Mouse (Mus musculus) heart, embryonic 11.5 days (tissue): ENCODE measurements at regions not wholly inside any gene's neighbourhood (a gene's known extent, or its start where the extent isn't known, plus 50 kb on each side); places are given as distances from the start of the nearest gene placed in this dataset.

ENCODE experiments used
- ATAC-seq: fragments of 200-750 bp; cut with Nextera tagmentation; replicated peaks from 2 replicates; pipeline ENCODE4 v1.8.0; 2017; ENCODE audit warnings: moderate library complexity; ENCODE audit not compliant: insufficient number of reproducible peaks, low FRiP score, low TSS enrichment
- H3K27ac ChIP-seq: fragments of 300-500 bp; sonication (generic); 2 replicates; pipeline ENCODE4 v1.5.1; 2014; ENCODE audit warnings: mild to moderate bottlenecking, low read depth, low read length
- H3K27me3 ChIP-seq: fragments of 300-500 bp; sonication (generic); 2 replicates; pipeline ENCODE4 v1.6.1; 2014; ENCODE audit warnings: mild to moderate bottlenecking, low read length, mixed read lengths; ENCODE audit not compliant: control insufficient read depth, insufficient read depth
- H3K36me3 ChIP-seq: fragments of 300-500 bp; sonication (generic); 2 replicates; pipeline ENCODE4 v1.6.1; 2014; ENCODE audit warnings: mild to moderate bottlenecking, low read length, moderate library complexity, mixed read lengths; ENCODE audit not compliant: control insufficient read depth, insufficient read depth
- H3K4me1 ChIP-seq: fragments of 300-500 bp; sonication (generic); 2 replicates; pipeline ENCODE4 v1.6.1; 2014; ENCODE audit warnings: low read length; ENCODE audit not compliant: control insufficient read depth, insufficient read depth
- H3K4me2 ChIP-seq: fragments of 300-500 bp; sonication (generic); 2 replicates; pipeline ENCODE4 v1.6.1; 2014; ENCODE audit warnings: mild to moderate bottlenecking, moderate library complexity
- H3K4me3 ChIP-seq: fragments of 300-500 bp; sonication (generic); 2 replicates; pipeline ENCODE4 v1.5.1; 2014; ENCODE audit warnings: low read depth, low read length
- H3K9ac ChIP-seq: fragments of 300-500 bp; sonication (generic); 2 replicates; pipeline ENCODE4 v1.6.1; 2014; ENCODE audit warnings: mild to moderate bottlenecking, low read depth, low read length, moderate library complexity
- H3K9me3 ChIP-seq: fragments of 300-500 bp; sonication (generic); replicated peaks from 2 replicates; pipeline ENCODE4 v1.6.1; 2016; ENCODE audit warnings: low read length; ENCODE audit not compliant: control insufficient read depth
- WGBS: fragments of 180-500 bp; shearing (Covaris S2); extraction: QIAGEN DNeasy Blood & Tissue Kit; methylation state at CpG from one replicate; pipeline ENCODE4 v1.1.7; 2014; ENCODE audit not compliant: insufficient replicate concordance; 5-methylcytosine and 5-hydroxymethylcytosine counted together

GRCm38 (mm10) chr14:24833211-24833610 lies 346.3 kb downstream of the Rps24 start:
- Histone ChIP-seq H3K36me3 (no peaks in the 10 kb centered on the region), H3K9me3 (no peaks in the 10 kb centered on the region), H3K4me3 (no peak overlapping the region), H3K4me1 (peaks cover 14% of the 10 kb centered on the region), H3K4me2 (no peak overlapping the region), H3K9ac (no peak overlapping the region), H3K27me3 (no peaks in the 10 kb centered on the region), H3K27ac (no peak overlapping the region)
- WGBS: 35% methylated on average over 2 of the region's 2 CpGs
- no peak for ATAC-seq

DNA sequence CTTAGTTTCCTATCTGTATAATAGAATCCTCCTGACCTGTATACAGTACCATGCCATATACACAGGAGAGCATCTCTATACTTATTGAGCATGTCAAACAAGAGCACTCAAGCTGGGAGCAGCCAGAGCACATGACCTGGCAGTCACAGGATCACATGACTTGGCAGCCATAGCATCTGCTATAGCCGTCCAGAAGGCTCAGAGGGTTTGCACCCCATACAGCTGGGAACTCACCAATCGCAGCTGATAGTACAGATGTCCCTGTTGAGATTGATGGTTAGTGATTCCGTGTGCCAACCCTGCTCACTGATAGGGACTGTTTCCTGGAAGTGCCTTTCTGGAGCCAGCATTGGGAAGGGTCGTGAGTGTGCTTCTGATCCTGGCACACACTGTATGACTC lies 351.3 kb downstream of the Rps24 start:
- WGBS: 76% methylated on average over 4 of the region's 4 CpGs
- Histone ChIP-seq H3K4me2 (no peak overlapping the region), H3K9ac (no peak overlapping the region), H3K4me1 (no peaks in the 10 kb centered on the region; the same call in 1 of the 2 replicates), H3K27me3 (no peaks in the 10 kb centered on the region), H3K27ac (no peak overlapping the region), H3K9me3 (no peaks in the 10 kb centered on the region), H3K36me3 (no peaks in the 10 kb centered on the region), H3K4me3 (no peak overlapping the region)
- ATAC-seq: no peak

GRCm38 (mm10) chr14:24839056-24839455 lies 352.1 kb downstream of the Rps24 start:
- no peaks in the 10 kb centered on the region for H3K9me3 ChIP-seq
- H3K4me1 ChIP-seq: no peaks in the 10 kb centered on the region
- H3K36me3 ChIP-seq: no peaks in the 10 kb centered on the region
- H3K9ac ChIP-seq: no peak overlapping the region
- no peak for ATAC-seq
- H3K27me3 ChIP-seq: no peaks in the 10 kb centered on the region
- H3K4me2 ChIP-seq: no peak overlapping the region
- 75% methylated on average over 4 of the region's 4 CpGs for WGBS
- H3K27ac ChIP-seq: no peak overlapping the region
- no peak overlapping the region for H3K4me3 ChIP-seq

- WGBS: 59% methylated on average over 17 of the region's 17 CpGs
- Histone ChIP-seq H3K4me2 (no peak overlapping the region), H3K27me3 (no peaks in the 10 kb centered on the region), H3K9me3 (no peaks in the 10 kb centered on the region), H3K36me3 (no peaks in the 10 kb centered on the region), H3K9ac (no peak overlapping the region), H3K4me3 (no peak overlapping the region), H3K4me1 (no peaks in the 10 kb centered on the region), H3K27ac (no peak overlapping the region)
- ATAC-seq: no peak
These were observed 355.0 kb downstream of the Rps24 start for GRCm38 (mm10) chr14:24841715-24842496.

GRCm38 (mm10) chr14:24843626-24844025 lies 356.7 kb downstream of the Rps24 start:
- H3K4me2 ChIP-seq: no peak overlapping the region
- no peak overlapping the region for H3K4me3 ChIP-seq
- no peak for ATAC-seq
- no peaks in the 10 kb centered on the region for H3K36me3 ChIP-seq
- H3K27ac ChIP-seq: no peak overlapping the region
- no peaks in the 10 kb centered on the region for H3K4me1 ChIP-seq
- H3K27me3 ChIP-seq: no peaks in the 10 kb centered on the region
- no peaks in the 10 kb centered on the region for H3K9me3 ChIP-seq
- WGBS: 61% methylated on average over 4 of the region's 4 CpGs
- no peak overlapping the region for H3K9ac ChIP-seq

GRCm38 (mm10) chr14:24850491-24850890 lies 363.6 kb downstream of the Rps24 start:
- Histone ChIP-seq H3K4me1 (0 out of 2 replicates have a peak, but pooled peaks cover 14% of the 10 kb centered on the region), H3K9me3 (no peaks in the 10 kb centered on the region), H3K36me3 (no peaks in the 10 kb centered on the region), H3K27ac (no peak overlapping the region), H3K4me3 (no peak overlapping the region), H3K9ac (no peak overlapping the region), H3K4me2 (no peak overlapping the region), H3K27me3 (no peaks in the 10 kb centered on the region)
- 14% methylated on average over 1 of the region's 1 CpGs for WGBS
- no peak for ATAC-seq

DNA sequence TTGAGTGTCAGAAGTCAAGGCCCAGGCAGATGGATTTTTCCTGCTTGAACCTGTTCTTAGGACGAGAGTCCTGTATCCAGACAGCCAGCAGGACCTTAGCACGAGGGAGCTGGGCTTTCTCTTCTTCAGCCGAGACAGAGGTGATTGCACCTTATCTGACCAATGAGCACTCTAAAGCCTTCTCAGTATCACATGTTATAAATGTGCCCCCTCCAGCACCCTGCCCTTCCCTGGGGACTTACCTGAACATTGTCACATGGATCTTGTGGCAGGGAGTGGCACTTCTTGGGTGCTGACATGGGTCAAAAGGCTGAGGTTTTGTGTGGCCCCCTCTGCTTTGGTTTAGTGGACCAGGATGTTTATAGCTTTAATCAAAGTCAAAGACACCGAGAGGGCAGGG lies 367.5 kb downstream of the Rps24 start:
- Histone ChIP-seq H3K9ac (no peak overlapping the region; the same call in 1 of the 2 replicates), H3K4me1 (peaks cover 16% of the 10 kb centered on the region; the same call in 1 of the 2 replicates), H3K36me3 (no peaks in the 10 kb centered on the region), H3K9me3 (no peaks in the 10 kb centered on the region), H3K27me3 (no peaks in the 10 kb centered on the region), H3K4me2 (no peak overlapping the region), H3K4me3 (no peak overlapping the region), H3K27ac (no peak overlapping the region)
- 35% methylated on average over 4 of the region's 4 CpGs for WGBS
- ATAC-seq: no peak

- Histone ChIP-seq H3K4me2 (no peak overlapping the region), H3K36me3 (no peaks in the 10 kb centered on the region), H3K27ac (no peak overlapping the region), H3K9me3 (no peaks in the 10 kb centered on the region), H3K4me1 (peaks cover 4% of the 10 kb centered on the region; the same call in 1 of the 2 replicates), H3K9ac (no peak overlapping the region), H3K4me3 (no peak overlapping the region), H3K27me3 (no peaks in the 10 kb centered on the region)
- ATAC-seq: no peak
- 79% methylated on average over 8 of the region's 8 CpGs for WGBS
These were observed 375.2 kb downstream of the Rps24 start for GRCm38 (mm10) chr14:24862171-24862570.

DNA sequence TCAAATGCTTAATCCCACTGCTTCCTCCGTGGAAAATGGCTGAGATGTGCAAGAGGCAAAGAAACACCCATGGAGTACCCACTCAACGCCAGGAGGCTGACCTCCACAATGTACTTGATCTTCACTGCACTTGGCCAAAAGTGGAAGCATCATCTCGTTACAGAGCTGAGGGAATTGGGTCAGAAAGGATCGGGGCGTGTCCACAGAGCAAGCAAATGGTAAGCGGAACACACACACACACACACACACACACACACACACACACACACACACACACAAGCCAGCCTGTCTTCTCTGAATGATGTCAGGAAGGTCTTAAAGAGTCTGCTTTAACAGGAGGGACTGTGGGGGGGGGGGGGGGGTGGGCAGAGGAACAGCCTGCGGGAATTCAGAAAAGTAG lies 375.7 kb downstream of the Rps24 start:
- no peak overlapping the region for H3K4me3 ChIP-seq
- H3K27me3 ChIP-seq: no peaks in the 10 kb centered on the region
- H3K4me1 ChIP-seq: peaks cover 4% of the 10 kb centered on the region; the same call in 1 of the 2 replicates
- no peak overlapping the region for H3K9ac ChIP-seq
- no peaks in the 10 kb centered on the region for H3K36me3 ChIP-seq
- H3K27ac ChIP-seq: no peak overlapping the region
- 82% methylated on average over 7 of the region's 7 CpGs for WGBS
- no peak for ATAC-seq
- H3K9me3 ChIP-seq: no peaks in the 10 kb centered on the region
- no peak overlapping the region for H3K4me2 ChIP-seq
